Mouse (Mus musculus): ENCODE data around the gene Cers5. TPM values are rescaled to one million over a fixed set of nuclear protein-coding genes. Genes with fewer than 3 reads are reported as not detected.

Gene Cers5
- polyA plus RNA-seq, 1 experiment from 2014 or later: 80.6 TPM

DNA sequence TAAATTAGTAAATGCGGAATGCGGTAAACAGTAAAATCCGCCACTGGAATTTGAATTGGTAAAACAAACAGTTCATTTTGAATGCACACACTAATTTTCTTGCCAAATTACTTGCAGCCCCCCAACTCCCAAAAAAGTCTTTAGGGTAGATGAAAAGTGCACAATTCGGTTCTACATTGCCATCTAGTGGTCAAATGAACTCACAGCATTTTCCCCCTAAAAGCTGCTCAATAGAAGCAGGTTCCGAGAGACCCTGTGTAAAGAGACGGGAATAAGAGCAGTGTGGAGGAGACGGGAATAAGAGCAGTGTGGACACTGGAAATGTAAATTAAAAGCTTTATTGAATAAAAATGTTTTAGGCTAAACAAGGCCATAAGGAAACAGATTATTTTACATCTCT is 5.5 kb upstream of the Cers5 start:
- H3K9me3 ChIP-seq: no peaks in the 10 kb centered on the region
- 29% methylated on average over 7 of the region's 7 CpGs for WGBS
- ATAC-seq (ENCODE audit: low FRiP score, low read depth): no peak
- peaks cover 54% of the 10 kb centered on the region for H3K36me3 ChIP-seq
- no peak overlapping the region for H3K4me2 ChIP-seq (replicated peaks)
- peaks cover under 1% of the 10 kb centered on the region; the same call in 1 of the 2 replicates for H3K4me1 ChIP-seq
- H3K9ac ChIP-seq: no peak overlapping the region
- no peak overlapping the region for H3K27ac ChIP-seq
- no peaks in the 10 kb centered on the region for H3K27me3 ChIP-seq
- H3K4me3 ChIP-seq: no peak overlapping the region

GRCm38 (mm10) chr15:99772925-99773324 is 240 bp upstream of the Cers5 start:
- Histone ChIP-seq H3K4me3 (peak overlapping the region; percentile 10; the same call in 1 of the 2 replicates), H3K27me3 (no peaks in the 10 kb centered on the region), H3K27ac (peak overlapping the region; percentile 95; the same call in 1 of the 2 replicates), H3K36me3 (peaks cover 9% of the 10 kb centered on the region), H3K9ac (0 out of 2 replicates have a peak overlapping the region, but pooled peaks have one; percentile 31), H3K9me3 (no peaks in the 10 kb centered on the region), H3K4me1 (peaks cover 16% of the 10 kb centered on the region), H3K4me2 (replicated peaks) (peak overlapping the region; percentile 82)
- 18% methylated on average over 3 of the region's 3 CpGs for WGBS
- no peak for ATAC-seq (ENCODE audit: low FRiP score, low read depth)

DNA sequence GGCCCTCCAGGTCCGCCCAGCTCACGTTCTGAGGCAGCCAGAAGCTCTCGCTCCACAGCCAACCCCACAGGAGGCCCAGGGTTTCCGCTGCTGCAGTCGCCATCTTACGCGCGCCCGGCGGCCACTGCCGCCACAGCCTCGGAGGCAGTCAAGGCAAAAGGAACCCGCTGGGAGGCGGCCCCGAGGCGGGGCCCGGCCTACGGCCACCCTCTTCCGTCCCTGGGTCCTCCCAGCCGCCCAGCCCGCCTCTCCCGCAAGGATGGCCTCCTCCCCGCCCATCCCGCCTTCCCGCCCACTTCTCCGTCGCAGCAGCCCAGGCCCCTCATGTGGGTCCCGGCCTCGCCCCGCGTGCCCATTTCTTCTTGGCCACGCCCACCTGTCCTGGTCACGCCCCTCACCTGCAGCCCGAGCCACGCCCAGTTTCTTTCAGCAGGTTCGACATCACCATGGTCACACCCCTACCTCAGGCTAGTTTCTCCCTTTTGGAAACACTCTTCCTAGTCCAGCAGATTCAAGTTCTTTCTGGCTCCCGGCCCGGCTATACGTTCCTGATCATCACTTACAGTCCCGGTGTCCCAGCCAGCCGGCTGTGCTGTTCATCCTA is 306 bp downstream of the Cers5 start:
- Histone ChIP-seq H3K9ac (peak overlapping the region; percentile 93), H3K9me3 (no peaks in the 10 kb centered on the region), H3K4me3 (peak overlapping the region; percentile 84), H3K36me3 (peaks cover 3% of the 10 kb centered on the region; the same call in 1 of the 2 replicates), H3K4me2 (replicated peaks) (peak overlapping the region; percentile 82), H3K27ac (peak overlapping the region; percentile 95), H3K27me3 (no peaks in the 10 kb centered on the region), H3K4me1 (peaks cover 16% of the 10 kb centered on the region)
- under 1% methylated on average over 40 of the region's 41 CpGs for WGBS
- ATAC-seq (ENCODE audit: low FRiP score, low read depth): peak; percentile 92

DNA sequence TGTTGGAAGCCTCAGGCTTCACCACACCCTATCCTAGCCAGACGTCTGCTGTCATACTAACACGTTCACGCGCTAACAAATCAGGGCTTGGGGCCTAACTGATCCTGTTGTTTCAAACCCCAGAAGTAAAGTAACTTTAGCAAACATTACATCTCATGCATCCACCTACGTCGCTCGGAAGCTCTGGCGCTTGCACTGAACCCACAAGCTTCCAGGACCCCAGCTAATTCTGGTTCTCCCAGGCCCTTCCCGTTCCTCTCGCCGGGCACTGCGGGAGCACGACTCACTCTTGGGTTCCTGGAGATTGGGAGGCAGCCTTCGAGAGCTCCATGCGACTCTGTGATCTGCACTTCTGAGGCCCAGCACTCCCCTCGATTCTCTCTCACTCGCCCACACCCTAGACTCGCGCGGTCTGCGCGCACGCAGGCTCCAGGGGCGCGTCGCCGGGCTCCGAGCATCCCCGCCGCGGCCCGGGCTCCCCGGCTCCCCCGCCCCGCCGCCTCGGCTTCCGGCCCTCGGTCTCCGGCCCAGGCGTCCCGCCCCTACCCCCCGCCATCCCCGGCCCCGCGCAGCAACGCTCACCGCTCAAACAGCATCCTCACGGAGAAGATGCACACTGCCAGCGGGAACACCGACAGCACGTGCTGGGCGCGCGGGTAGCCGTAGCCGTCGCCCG is 946 bp downstream of the Cers5 start:
- H3K4me2 ChIP-seq (replicated peaks): peak overlapping the region; percentile 82
- peak overlapping the region; percentile 95 for H3K27ac ChIP-seq
- under 1% methylated on average over 59 of the region's 59 CpGs for WGBS
- no peak; the same call in 1 of the 2 replicates for ATAC-seq (ENCODE audit: low FRiP score, low read depth)
- peak overlapping the region; percentile 84 for H3K4me3 ChIP-seq
- H3K9me3 ChIP-seq: no peaks in the 10 kb centered on the region
- H3K4me1 ChIP-seq: peaks cover 16% of the 10 kb centered on the region
- no peaks in the 10 kb centered on the region for H3K27me3 ChIP-seq
- 0 out of 2 replicates have a peak, but pooled peaks cover under 1% of the 10 kb centered on the region for H3K36me3 ChIP-seq
- peak overlapping the region; percentile 93 for H3K9ac ChIP-seq

DNA sequence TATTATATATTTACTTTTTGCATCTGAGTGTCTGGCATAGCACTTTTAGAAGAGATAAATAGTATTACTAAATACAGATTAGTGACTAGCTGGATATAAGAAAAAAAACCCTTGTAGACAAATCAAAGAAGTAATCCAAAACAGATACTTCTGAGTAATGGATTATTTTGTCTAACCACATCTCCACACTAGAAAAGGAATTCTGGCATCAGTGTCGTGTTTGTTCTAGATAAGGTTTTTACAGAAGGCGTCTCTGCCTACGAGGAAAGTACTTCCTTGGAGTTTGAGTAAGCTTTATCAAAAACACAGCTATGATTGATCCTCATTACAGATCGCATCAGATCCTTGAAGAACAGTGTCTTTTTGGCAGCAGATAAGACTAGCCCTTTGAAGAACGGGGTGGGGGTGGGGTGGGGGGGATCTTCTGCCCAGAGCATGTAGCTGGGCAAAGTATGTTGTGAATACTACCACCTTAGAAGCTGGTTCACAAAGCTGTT is 1.6 kb downstream of the Cers5 start:
- no peak for ATAC-seq (ENCODE audit: low FRiP score, low read depth)
- WGBS: 20% methylated on average over 5 of the region's 5 CpGs
- Histone ChIP-seq H3K27ac (peak overlapping the region; percentile 95; the same call in 1 of the 2 replicates), H3K9me3 (no peaks in the 10 kb centered on the region), H3K4me1 (peaks cover 16% of the 10 kb centered on the region), H3K9ac (peak overlapping the region; percentile 93), H3K36me3 (peaks cover 7% of the 10 kb centered on the region), H3K27me3 (no peaks in the 10 kb centered on the region), H3K4me2 (replicated peaks) (peak overlapping the region; percentile 82), H3K4me3 (peak overlapping the region; percentile 84)

DNA sequence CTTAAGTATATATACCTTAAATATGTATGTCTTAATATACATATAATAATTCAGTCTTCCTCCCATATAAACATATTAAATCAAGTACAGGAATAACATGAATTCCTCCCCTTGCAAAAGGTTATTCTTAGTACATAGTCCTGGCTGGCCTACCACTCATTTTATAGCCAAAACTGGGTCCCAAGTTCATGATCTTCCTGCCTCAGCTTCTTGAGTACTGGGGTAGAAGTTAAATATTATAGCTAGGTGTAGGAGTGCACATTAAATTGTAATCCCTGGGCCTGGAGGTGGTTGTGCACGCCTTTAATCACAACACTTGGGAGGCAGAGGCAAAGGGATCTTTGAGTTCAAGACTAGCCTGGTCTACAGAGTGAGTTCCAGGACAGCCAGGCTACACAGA is 3.9 kb downstream of the Cers5 start:
- no peaks in the 10 kb centered on the region for H3K9me3 ChIP-seq
- no peak for ATAC-seq (ENCODE audit: low FRiP score, low read depth)
- H3K27ac ChIP-seq: no peak overlapping the region
- H3K9ac ChIP-seq: no peak overlapping the region
- H3K4me3 ChIP-seq: no peak overlapping the region
- no peaks in the 10 kb centered on the region for H3K27me3 ChIP-seq
- no peak overlapping the region for H3K4me2 ChIP-seq (replicated peaks)
- peaks cover 16% of the 10 kb centered on the region for H3K4me1 ChIP-seq
- WGBS: 87% methylated on average over 1 of the region's 1 CpGs
- peaks cover 20% of the 10 kb centered on the region for H3K36me3 ChIP-seq

- no peaks in the 10 kb centered on the region for H3K27me3 ChIP-seq
- 88% methylated on average over 4 of the region's 4 CpGs for WGBS
- peaks cover 13% of the 10 kb centered on the region for H3K4me1 ChIP-seq
- no peak overlapping the region for H3K4me2 ChIP-seq (replicated peaks)
- H3K4me3 ChIP-seq: no peak overlapping the region
- H3K9ac ChIP-seq: no peak overlapping the region
- H3K36me3 ChIP-seq: peaks cover 20% of the 10 kb centered on the region
- H3K9me3 ChIP-seq: no peaks in the 10 kb centered on the region
- no peak for ATAC-seq (ENCODE audit: low FRiP score, low read depth)
- H3K27ac ChIP-seq: no peak overlapping the region
These were observed 5.2 kb downstream of the Cers5 start for GRCm38 (mm10) chr15:99767467-99767866.

- Histone ChIP-seq H3K36me3 (peaks cover 15% of the 10 kb centered on the region), H3K9ac (no peak overlapping the region), H3K27ac (no peak overlapping the region), H3K4me3 (no peak overlapping the region), H3K4me1 (peaks cover 15% of the 10 kb centered on the region), H3K4me2 (replicated peaks) (no peak overlapping the region), H3K9me3 (no peaks in the 10 kb centered on the region), H3K27me3 (no peaks in the 10 kb centered on the region)
- WGBS: 71% methylated on average over 3 of the region's 3 CpGs
- no peak for ATAC-seq (ENCODE audit: low FRiP score, low read depth)
These were observed 18.5 kb downstream of the Cers5 start for GRCm38 (mm10) chr15:99754204-99754603.

GRCm38 (mm10) chr15:99740229-99740628 is 32.5 kb downstream of the Cers5 start:
- no peaks in the 10 kb centered on the region for H3K27me3 ChIP-seq
- no peak for ATAC-seq (ENCODE audit: low FRiP score, low read depth)
- H3K4me1 ChIP-seq: no peaks in the 10 kb centered on the region
- H3K4me3 ChIP-seq: no peak overlapping the region
- H3K27ac ChIP-seq: no peak overlapping the region
- no peak overlapping the region for H3K9ac ChIP-seq
- no peak overlapping the region for H3K4me2 ChIP-seq (replicated peaks)
- WGBS: 93% methylated on average over 4 of the region's 4 CpGs
- H3K9me3 ChIP-seq: no peaks in the 10 kb centered on the region
- peaks cover 95% of the 10 kb centered on the region for H3K36me3 ChIP-seq

DNA sequence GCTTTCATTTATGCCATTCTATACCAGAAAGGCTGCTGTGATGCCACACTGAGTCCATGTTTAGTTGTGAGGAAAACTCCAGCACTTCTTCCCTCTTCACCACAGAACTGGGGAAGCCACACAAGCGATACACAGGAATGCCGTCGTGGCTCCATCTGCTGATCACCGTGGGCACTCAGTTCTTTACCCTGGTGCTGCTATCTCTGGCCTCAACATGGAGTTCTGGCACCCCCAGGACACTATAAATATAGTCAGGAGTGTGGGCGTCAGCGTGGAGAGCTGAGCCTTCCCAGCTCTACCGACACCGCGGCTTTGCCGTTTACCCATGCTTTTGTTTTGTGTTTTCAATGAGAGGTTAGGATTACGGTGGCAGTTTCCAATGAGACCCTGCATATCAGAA is 36.0 kb downstream of the Cers5 start:
- no peak overlapping the region for H3K4me2 ChIP-seq (replicated peaks)
- H3K27ac ChIP-seq: no peak overlapping the region
- H3K4me3 ChIP-seq: no peak overlapping the region
- no peaks in the 10 kb centered on the region for H3K4me1 ChIP-seq
- no peaks in the 10 kb centered on the region for H3K9me3 ChIP-seq
- WGBS: 90% methylated on average over 11 of the region's 11 CpGs
- no peak overlapping the region for H3K9ac ChIP-seq
- ATAC-seq (ENCODE audit: low FRiP score, low read depth): no peak
- no peaks in the 10 kb centered on the region for H3K27me3 ChIP-seq
- peaks cover 99% of the 10 kb centered on the region for H3K36me3 ChIP-seq

GRCm38 (mm10) chr15:99735631-99736030 is 37.1 kb downstream of the Cers5 start:
- H3K27ac ChIP-seq: no peak overlapping the region
- H3K9me3 ChIP-seq: no peaks in the 10 kb centered on the region
- no peak overlapping the region for H3K4me3 ChIP-seq
- ATAC-seq (ENCODE audit: low FRiP score, low read depth): no peak
- H3K36me3 ChIP-seq: peaks cover 96% of the 10 kb centered on the region
- H3K4me1 ChIP-seq: no peaks in the 10 kb centered on the region
- 92% methylated on average over 2 of the region's 2 CpGs for WGBS
- no peaks in the 10 kb centered on the region for H3K27me3 ChIP-seq
- H3K9ac ChIP-seq: no peak overlapping the region
- no peak overlapping the region for H3K4me2 ChIP-seq (replicated peaks)

DNA sequence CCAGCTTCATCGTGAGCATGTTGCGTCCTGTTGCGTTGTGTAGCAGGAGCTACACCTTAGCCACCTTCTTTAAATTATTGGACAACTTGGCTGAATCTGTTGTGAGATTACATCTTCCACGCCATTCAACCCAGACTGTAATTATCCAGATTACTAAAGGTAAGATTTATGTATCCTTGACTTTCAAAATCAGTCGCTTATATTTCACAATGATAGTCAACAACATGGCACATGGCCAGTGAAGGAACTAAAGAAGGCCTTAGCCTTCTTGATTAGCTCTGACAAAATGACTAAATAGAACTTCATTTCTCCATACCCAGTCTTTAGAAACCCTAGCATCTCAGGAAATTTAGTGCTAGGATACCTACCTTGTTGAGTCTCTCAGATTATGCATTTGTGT is 39.5 kb downstream of the Cers5 start:
- 92% methylated on average over 5 of the region's 5 CpGs for WGBS
- H3K36me3 ChIP-seq: peaks cover 94% of the 10 kb centered on the region
- peaks cover 5% of the 10 kb centered on the region for H3K9me3 ChIP-seq
- H3K27ac ChIP-seq: no peak overlapping the region
- H3K4me1 ChIP-seq: no peaks in the 10 kb centered on the region
- H3K9ac ChIP-seq: no peak overlapping the region
- no peak overlapping the region for H3K4me3 ChIP-seq
- no peak overlapping the region for H3K4me2 ChIP-seq (replicated peaks)
- no peak for ATAC-seq (ENCODE audit: low FRiP score, low read depth)
- H3K27me3 ChIP-seq: no peaks in the 10 kb centered on the region
